Mouse (Mus musculus): Measurements from ENCODE around the gene Fcna. TPM values are rescaled to one million over a fixed set of nuclear protein-coding genes. Genes with fewer than 3 reads are reported as not detected.
A peak's percentile ranks its signal among the peaks of the same experiment; 100 is the strongest.

Fcna gene
- total RNA-seq, 1 experiment from 2014 or later = not detected

DNA sequence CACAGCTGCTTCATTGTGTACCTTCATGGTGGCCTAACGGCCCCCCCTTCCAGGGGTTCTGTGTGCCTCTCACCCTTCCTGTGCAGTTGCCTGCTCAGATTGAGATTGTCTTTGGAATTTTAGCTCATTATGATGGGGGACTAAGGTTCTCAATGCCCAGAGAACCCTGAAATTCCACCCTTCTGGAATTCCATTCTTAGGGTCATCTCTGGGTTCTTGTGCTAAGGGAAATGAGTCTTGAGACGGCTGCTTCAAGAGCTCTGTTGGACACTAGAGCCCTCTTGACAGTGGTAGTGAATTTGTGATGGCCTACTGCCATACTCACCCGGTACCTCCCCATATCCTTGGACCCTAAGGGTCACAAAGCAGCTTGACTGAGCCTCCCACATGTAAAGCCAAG lies 10.3 kb downstream of the Fcna start, which contains the start of gene Ccdc183:
Gene Ccdc183, minus strand, starts transcription at position 101 of the 400 bp plus-strand sequence.
- ATAC-seq (ENCODE audit: extremely low read depth, insufficient number of reproducible peaks, low FRiP score, poor library complexity, severe bottlenecking) = no peak

DNA sequence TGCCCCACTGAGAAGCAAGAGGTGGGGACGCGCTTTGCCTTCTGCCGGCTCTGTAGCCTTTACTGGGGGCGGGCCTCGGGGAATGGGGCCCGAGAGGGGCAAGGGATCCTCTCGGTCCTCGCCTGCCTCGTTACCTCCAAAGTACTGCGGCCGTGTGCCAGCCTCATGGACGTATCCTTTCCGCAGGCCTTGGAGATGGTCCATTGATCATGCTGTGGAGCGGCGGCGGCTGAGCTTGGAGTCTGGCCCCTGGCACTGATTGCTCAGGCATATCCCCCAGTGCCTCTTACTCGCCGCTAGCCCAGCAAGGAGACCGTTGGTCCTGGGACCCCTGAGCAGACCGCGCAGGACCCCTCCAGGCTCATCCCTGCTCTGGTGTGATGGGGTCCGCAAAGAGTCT lies 11.4 kb downstream of the Fcna start:
- no peak for ATAC-seq (ENCODE audit: extremely low read depth, insufficient number of reproducible peaks, low FRiP score, poor library complexity, severe bottlenecking)

DNA sequence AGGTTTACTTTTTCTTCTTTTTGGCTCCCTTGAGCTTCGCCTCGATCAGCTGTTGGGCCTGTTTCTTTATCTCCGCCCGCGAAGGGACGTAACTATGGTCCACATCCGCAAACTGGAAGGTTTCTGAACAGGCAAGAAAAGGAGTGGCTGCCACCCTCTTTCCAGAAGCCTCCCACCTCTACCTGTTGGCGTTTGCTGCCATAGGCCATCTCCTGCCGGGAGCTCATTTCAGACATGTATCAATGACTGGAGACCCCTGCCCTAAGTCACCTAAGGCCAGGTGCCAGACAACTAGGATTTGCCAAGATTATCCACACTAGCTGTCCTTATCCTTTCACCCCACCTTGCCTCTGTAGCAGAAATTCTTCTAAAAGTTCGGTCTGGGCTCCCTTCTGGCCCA lies 19.2 kb downstream of the Fcna start:
- ATAC-seq (ENCODE audit: extremely low read depth, insufficient number of reproducible peaks, low FRiP score, poor library complexity, severe bottlenecking) = no peak

DNA sequence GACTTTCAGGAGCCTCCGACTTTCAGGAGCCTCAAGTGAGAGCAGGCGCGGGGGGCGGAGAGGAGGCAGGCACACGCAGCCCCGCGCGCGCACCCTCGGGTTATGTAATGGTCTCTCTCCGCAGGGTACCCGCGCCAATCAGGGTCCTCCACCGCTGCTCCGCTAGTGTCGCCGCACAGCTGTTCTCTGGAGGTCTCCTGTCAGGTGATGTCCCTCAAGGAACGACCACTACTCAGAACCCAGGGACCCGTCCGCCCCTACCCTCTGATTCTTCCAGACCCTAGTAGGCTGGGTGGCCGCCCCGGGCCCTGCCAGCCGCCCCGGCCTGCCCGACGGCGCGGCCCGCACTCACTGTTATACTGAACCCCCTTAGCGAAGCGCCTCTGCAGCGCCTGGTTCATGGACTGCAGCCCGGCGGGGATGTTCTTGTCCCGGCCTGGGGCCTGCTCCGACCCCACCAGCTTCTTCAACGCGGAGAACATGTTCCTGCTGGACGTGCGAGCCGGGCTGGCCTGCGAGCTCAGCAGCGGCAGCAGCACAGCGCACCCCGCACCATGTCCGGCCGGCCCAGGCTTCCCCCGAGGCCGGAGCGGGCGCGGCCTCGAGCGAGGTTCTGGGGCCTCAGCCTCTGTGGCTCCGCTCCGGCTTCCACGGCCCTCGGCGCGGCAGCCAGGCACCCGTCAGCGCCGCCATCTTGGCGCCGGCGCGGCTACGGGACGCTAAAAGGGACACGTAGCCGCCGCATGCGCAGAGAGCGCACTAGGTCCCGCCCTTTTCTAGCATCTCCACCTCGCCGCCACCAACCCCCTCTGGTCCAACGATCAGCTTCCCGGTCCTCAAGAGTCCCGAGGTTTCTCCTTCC lies 19.8 kb downstream of the Fcna start, which contains the start of gene Rabl6:
Gene Rabl6, minus strand, starts transcription at position 761 of the 862 bp plus-strand sequence.
- peak; percentile 80 for ATAC-seq (ENCODE audit: extremely low read depth, insufficient number of reproducible peaks, low FRiP score, poor library complexity, severe bottlenecking)

DNA sequence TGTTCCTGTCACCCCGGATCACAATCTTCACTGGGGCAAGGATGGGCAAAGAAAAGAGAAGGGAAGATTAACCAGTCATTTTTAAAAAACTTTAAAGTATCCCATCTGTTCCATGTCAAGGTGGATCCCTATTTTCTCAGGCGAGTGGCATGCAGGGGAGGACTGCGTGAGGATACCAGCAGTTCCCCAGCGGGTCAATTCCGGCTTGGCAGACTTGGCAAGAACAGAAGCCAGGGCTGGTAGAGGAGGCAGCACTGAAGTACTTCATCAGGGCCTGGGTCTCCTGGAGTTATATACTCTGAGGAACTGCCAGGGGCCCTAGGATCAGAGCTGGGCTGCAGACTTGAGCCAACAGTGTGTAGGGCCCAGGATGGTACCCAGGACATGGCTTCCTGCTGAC lies 25.3 kb downstream of the Fcna start:
- no peak for ATAC-seq (ENCODE audit: extremely low read depth, insufficient number of reproducible peaks, low FRiP score, poor library complexity, severe bottlenecking)

DNA sequence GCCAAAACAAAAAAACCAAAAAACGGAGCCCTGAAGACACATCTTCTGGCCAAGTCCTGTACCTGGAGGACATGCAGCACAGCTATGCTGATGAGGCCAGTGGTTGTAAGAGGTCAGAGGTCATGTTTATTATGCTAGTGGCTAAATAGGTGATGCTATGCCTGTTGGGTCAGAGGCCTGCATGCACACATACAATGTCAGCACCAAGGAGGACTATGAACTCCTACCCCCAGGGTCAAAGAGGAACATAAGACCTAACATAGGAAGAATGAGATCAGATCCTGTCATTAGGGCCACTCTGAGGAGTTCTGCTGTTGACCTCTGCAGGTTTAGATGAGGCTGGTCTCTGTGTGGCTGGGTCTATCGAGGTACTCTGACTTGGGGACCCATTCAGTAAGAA lies 27.8 kb downstream of the Fcna start:
- ATAC-seq (ENCODE audit: extremely low read depth, insufficient number of reproducible peaks, low FRiP score, poor library complexity, severe bottlenecking) = no peak

DNA sequence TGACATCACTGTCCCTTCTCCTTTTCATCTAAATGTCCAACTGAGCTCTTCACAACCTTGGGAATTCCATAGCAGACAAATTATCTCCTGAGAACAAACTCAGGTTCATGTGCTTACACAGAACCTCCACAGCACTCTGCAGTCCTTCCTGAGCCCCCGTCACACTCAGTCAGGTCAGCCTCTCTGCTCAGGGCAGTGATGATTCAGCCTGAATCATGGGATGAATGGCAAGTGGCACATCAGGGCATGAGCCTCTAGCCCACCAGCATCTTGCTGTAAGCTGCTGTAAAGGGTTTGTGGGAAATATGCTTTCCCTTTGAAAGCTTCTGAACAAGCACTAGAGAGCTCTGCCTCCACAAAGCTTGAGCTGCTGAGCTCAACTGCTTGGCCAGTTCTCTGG lies 29.1 kb downstream of the Fcna start:
- no peak for ATAC-seq (ENCODE audit: extremely low read depth, insufficient number of reproducible peaks, low FRiP score, poor library complexity, severe bottlenecking)

DNA sequence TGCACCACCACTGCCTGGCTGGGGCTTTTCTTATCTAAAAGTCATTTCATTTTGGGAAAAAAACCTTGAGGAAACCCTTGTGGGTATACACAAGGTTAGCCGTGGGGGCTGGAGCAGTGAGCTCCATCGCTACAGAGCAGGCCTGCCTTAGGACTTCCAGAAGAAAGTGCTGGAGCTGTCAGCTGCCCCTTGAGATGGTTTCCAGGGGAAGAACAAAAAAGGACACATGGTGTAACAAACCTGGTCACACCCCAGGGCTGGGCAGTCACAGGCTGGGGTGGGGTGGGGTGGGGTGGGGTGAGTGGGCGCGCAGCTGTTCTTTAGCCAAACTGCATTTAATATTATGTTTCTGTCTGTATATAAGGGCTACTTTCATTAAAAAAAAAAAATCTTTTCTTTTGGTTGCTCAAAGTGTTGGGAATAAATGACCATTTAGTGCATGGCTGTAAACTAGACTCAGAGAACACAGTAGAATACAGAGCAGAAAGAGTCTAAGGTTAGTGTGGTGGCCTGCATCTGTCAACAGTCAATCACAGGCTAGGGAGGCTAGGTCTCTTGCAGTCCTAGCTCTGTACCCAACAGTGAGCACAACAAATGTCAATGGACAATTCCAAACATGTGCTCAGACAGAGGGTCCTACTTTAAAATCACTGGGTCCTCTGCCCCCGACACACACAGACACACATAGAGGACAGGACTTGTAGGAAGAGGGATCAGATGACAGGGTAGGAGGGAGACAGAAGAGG lies 30.9 kb downstream of the Fcna start:
- ATAC-seq (ENCODE audit: extremely low read depth, insufficient number of reproducible peaks, low FRiP score, poor library complexity, severe bottlenecking) = no peak

DNA sequence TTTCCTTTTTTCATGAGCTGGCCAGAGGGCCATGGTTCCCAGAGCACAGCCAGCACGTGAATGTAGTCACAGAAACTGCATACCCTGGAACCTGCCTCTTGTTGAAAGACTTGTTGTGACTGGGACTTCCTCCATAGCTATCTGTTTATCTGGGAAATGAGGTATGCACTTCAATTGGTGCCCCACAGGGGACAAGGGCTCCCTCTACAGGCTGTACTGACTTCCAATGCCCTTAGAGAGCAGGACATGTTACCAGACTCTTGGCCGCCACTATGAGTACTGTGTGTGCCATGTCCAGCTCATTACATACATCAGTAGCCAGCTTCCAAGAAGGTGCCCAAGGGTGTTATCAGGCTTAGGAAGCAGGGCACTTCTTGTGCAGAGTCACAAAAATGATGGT lies 36.0 kb downstream of the Fcna start:
- peak; percentile 16; the same call in 1 of the 2 replicates for ATAC-seq (ENCODE audit: extremely low read depth, insufficient number of reproducible peaks, low FRiP score, poor library complexity, severe bottlenecking)

DNA sequence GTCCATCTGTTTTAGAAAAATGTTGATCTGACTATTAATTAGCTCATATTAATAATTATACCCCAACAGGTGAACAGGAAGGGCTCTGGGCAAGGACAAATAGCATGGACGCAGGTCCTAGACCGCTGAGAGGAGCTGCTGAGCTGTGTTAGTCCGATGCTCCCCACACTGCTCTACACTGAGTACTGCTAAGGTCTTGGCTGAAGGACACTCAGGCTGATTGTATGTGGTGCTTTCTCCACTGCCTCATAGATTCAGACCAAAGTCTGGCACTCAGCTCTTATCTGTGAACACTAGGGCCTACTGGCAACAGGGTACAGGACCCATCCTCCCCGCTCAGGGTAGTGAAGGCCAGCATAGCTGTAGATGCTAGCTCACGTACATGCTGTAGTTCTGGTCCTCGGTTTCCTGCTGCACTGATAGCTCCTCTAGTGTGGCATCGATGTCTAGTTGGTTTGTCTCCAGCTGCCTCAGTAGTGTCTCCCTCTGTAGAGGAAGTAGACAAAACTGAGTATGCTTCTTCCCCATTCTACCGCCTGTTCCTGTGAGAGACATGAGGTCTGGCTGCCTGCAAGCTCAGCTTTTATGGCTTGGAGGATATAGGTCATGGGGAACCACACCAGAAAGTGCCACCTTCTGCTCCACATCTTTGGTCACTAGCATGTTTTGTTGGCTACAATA lies 39.5 kb downstream of the Fcna start:
- no peak for ATAC-seq (ENCODE audit: extremely low read depth, insufficient number of reproducible peaks, low FRiP score, poor library complexity, severe bottlenecking)

DNA sequence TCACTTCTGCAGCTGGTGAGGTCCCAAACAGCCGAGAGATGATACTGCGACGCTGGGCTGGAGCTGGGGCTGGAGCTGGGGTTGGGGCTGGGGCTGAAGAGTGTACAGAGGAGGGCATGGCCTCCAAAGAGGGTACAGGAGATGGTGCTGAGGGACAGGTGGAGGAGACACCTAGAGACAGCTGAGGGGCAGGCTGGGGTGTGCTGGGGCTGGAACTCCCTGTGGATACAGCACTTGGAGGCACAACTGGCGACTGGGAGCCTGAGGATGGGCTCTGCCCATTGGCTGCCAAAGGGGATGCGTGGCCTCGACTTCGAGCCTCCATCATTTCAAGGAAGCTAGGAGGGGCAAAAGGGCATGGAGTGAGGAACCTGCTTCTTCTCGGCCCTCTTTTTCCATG lies 40.5 kb downstream of the Fcna start:
- no peak for ATAC-seq (ENCODE audit: extremely low read depth, insufficient number of reproducible peaks, low FRiP score, poor library complexity, severe bottlenecking)

DNA sequence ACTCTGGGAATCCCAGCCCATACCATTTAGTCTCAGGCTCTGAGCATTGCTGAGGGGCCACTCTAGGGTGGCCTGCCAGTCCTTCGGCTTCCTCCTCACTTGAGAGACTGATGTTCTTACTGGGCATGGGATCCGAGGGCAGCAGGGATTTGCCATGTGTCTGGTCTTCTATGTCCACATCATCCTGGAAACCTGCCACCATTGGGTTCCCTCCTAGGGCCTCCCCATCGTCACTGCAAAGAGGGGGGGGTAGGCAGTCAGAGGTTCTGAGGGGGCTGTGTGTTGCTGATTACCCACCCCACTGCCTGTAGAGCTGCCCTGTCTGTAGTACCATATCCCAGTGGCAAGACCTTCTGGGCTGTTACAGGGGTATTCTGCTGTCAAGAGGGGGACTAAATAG lies 42.2 kb downstream of the Fcna start:
- ATAC-seq (ENCODE audit: extremely low read depth, insufficient number of reproducible peaks, low FRiP score, poor library complexity, severe bottlenecking) = no peak

DNA sequence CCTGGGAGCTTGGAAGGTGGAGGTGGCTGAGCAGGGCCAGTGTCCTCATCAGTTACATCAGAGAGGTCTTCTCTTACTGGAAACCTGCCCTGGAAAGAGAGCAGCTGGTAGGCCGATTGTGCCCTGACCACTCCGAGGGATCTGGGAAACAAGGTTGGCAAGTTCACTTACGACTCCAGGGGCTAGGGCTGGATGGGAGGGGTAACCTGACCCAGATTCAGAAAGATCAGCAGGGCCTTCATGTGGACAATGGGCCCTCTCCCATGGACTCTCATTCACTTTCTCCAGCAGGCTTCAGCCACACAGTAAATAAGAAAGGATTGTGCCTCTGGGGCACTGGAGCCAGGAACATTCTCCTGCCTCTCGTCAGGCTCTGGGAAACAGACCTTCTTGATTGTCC lies 43.0 kb downstream of the Fcna start:
- no peak for ATAC-seq (ENCODE audit: extremely low read depth, insufficient number of reproducible peaks, low FRiP score, poor library complexity, severe bottlenecking)

DNA sequence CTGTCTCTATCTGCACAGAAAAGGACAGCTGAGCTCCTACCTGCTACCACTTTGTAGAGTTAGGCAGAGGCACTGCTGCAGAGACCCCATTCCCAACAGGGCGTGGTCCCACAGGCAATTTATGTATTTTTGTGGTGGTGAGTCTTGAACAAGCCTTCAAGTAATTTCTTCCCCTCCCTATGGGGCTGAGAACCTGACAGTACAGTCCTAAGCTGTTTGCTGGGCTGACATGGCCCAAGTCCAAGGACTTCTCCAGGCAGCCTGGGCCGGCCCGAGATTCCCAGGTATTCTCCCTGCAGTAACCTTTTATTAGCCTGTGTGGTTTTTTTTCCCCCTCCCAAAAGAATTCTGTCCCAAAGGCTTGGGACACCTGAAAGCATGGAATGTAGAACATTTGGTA lies 43.7 kb downstream of the Fcna start:
- ATAC-seq (ENCODE audit: extremely low read depth, insufficient number of reproducible peaks, low FRiP score, poor library complexity, severe bottlenecking) = no peak

DNA sequence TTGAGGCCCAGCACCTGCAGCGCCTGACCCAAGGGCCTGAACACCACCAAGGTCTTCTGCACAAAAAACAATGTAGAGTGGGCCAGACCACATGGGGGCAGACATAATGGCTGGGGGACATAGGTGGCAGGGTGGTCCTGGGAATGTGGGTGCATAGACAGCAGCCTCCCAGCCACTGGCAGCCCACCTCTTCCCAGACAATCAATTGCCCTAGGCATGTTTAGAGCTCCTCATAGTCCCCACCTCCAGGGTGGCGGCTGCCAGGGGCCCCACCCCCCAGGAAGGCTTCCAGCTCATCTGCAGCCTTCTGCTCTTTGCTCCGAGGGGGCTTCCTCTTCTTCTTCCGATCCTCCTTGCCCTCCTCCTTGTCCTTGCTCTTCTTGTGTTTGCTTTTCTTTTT lies 44.3 kb downstream of the Fcna start:
- ATAC-seq (ENCODE audit: extremely low read depth, insufficient number of reproducible peaks, low FRiP score, poor library complexity, severe bottlenecking) = no peak

DNA sequence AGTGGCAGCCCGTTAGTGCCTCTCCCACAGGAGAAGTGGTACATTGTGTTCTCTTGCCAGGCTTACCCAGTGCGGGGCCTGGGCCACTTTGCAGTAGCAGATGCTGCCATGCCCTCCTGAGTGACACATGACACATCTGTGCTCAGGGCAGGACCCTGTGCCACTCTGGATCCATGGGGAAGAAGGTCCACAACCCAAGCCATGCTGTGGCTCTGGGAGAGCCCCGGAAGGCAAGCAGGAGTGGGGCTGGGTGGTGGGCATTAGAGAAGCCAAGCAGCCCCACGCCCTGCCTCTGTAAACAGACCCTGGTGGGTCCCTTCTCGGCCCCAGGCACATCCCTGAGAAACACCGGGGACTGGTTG lies 44.7 kb downstream of the Fcna start:
- no peak for ATAC-seq (ENCODE audit: extremely low read depth, insufficient number of reproducible peaks, low FRiP score, poor library complexity, severe bottlenecking)

DNA sequence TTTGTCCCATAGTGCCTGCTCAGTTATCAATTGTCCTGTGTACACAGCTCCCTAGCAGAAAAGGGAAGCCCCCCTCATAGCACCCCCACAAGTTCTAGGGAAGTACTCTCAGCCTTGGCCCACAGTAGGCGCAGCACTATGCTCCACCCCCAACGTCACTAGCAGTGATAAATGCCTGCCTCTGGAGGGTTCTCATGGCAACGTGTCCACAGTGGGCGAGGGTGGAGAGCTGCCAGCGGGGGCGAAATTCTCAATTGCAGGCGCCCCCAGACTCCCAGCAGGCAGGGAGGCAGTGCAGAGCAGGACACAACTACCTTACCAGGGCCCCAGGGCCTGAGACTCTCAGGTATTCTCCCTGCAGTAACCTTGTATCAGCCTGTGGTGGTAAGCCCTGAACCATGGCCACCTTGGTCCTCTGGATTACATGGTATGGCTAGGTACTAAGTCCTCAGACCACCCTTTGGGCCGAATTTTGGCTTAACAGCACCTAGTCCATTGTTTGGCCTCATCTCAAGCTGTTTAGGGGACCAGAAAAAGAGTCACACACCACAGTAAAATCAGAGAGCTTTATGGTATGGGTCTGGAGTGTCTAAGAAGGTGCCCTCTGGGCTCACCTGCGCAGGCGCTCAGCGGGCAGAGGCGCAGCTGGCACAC lies 45.2 kb downstream of the Fcna start:
- no peak for ATAC-seq (ENCODE audit: extremely low read depth, insufficient number of reproducible peaks, low FRiP score, poor library complexity, severe bottlenecking)

DNA sequence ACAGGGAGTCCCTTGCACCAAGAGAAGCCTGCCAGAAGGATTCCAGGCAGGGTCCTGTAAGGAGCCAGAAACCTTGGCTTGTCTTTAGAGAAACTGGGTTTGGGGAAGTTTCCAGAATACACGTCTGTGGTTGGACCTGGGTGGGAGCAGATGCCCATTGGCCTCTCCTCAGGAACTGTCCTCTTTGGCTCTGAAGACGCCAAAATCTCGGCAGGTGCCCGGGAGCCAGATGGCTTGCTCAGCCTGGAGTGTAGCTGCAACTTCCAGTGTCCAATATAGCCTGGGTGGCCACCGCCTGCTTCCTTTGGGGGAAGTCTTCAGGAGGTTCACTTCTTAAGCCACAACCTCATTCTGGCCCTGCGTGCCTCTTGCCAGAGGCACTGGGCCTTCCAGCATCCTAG lies 45.9 kb downstream of the Fcna start:
- no peak for ATAC-seq (ENCODE audit: extremely low read depth, insufficient number of reproducible peaks, low FRiP score, poor library complexity, severe bottlenecking)

DNA sequence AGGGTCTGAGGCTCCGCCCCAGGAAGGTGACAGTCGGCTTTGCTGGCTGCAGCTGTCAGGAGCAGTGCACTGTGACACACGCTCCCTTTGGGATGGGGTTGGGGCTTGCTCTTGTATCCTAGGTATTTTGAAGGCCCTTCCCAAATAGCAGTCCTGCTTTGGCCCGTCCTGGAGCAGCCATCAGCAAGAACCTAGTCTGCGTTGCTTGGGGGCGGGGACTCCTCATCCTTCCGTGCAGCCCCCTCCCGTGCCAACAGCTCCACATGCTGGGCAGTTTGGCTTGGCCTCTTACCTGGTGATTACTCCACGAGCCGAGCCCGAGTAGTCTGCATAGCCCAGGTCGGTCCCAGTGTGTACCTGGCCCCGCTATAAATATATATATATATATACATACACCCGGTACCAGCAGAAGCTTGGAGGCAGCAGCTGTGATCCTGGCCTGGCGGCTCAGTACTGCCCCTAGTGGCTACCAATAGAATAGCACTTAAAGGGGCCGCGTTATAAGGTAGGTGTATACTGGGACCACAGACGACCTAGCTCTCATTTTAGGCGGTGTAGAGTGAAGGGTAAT lies 46.5 kb downstream of the Fcna start, which contains the start of gene Ajm1:
Gene Ajm1, minus strand, starts transcription at position 464 of the 571 bp plus-strand sequence.
- peak; percentile 66 for ATAC-seq (ENCODE audit: extremely low read depth, insufficient number of reproducible peaks, low FRiP score, poor library complexity, severe bottlenecking)
